Mouse (Mus musculus): ENCODE measurements around the gene Cd101. TPM values are rescaled to one million over a fixed set of nuclear protein-coding genes. Genes with fewer than 3 reads are reported as not detected.

The Cd101 gene
- polyA plus RNA-seq, 2 experiments from 2014 or later = 19.4 to 43.3 TPM

DNA sequence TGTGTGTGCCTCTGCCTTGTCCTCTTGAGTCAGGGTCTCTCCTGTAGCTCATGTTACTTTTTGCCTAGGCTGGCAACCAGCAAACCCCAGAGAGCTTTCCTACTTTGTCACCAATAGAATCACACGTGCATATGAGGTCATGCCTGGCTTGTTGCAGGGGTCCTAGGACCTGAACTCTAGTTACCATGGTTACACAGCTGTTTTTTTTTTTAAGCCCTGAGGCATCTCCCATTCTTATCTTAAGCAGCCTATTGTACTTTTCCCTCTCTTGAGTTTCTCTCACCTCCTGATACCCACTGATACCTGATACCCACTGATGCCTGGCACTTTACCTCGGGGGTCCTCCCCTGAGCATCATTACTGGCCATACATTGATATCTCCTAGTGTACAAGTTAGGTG is 29.6 kb downstream of the Cd101 start:
- ATAC-seq = no peak

DNA sequence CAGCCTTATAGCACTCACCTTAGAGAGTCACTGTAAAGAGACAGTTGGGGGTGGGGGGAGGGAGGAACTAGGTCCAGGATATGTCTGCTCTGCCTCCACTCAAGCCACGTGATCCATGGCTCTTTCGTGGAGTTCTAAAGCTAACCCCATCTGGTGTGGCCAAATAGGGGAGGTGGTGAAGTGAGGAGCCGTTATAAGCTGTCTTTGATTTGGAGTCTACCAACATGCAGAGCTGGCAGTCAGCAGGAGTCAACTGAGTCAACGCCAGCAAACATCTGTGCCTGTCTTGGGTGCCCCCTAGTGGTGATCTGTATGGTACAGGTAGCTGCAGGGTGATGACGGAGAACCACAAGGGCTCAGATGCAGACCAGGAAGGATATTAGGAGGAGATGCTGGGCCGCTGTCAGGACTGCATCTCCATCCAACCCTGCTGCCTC is 30.4 kb downstream of the Cd101 start:
- peak; percentile 97 for ATAC-seq

DNA sequence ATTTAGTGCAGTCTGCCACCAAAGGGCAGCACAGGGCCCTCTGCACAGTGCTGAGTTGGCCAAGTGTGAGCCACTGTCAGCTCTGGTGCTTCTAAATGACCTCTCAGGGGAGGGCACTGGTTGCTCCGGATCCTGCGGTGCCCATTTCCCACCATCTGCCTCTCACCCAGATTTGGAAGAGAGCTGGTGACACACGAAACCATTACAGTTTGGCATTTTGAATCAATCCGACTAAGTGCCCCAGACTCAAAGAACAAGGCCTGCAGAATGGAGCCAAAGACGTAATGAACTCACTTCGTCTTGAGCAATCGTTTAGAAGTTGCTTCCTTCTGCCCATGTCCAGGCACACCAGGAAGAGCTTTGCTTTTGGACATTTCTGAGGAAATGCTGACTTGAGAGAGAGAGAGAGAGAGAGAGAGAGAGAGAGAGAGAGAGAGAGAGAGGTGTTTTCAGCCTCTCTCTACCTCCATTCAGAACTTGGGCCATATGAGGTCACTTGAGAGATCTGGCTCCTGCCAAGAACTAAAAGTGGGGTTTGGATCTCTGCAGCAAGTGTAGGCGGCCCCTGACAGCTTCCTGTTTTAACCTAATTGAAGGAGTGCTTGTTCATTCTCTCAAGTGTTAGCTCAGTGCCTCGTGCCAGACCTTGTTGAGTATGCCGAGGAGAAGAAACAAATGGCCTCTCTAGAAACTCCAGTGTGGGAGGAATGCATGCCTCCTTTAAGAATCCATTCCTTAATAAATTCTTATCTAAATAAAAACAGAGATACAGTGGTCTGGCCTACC is 31.4 kb downstream of the Cd101 start:
- ATAC-seq = no peak

DNA sequence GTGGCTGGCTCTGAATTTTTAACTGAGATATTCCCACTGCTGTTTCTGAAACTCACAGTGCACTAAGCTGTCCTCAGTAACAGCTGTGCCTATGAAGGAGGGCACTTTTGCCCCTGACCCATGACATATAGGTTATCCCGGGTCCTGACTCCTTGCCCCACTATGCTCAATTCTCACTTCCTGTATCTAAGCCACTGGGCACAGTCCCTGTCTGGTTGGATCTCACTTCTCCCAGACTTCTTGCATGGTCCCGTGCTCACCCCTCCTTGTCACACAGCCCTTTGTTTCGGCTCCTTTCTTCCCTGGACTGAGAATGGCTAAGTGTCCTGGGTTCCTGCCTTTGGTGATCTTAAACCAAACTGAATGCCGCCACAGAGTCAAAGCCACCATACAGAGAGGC is 35.1 kb downstream of the Cd101 start:
- ATAC-seq = no peak

DNA sequence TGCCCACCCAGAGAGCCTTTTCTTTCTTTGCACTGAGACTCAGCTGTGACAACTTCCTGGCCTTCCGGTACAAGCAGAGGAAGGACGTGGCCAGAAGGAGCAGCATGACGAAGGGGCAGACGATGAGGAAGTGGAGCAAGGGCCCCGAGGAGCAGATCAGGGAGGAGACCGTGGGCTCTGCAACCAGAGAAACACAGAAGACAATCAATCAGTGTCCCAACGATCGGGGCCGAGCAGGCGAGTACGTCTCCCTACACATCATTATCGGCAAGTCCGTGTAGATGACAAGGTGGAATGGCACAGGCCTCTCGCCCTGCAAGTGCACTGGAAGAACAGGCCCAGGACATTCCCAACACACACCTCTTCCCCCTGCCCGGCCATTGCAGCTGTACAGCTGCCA is 35.6 kb downstream of the Cd101 start:
- peak; percentile 58 for ATAC-seq

GRCm38 (mm10) chr3:100993158-100993557 is 36.2 kb downstream of the Cd101 start:
- no peak for ATAC-seq

DNA sequence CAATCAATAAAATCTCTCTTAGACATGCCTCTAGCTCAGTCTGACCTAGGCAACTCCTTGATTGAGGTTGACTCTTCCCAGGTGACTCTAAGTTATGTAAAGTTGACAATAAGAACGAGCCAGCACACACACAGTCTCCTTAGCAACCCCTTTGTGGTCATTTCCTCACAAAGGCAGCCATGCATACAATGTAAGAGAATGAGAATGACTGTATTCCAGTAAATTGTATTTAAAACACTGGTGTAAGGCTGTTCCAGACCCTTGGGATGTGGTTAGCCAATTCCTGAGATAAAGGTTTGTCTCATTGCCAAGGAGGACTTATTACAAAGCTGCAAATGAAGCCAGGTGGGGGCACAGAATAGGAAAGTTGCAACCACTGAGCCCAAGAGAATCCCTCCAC is 39.1 kb downstream of the Cd101 start:
- no peak for ATAC-seq

- ATAC-seq = no peak
Measured at GRCm38 (mm10) chr3:100989417-100989816, 39.9 kb downstream of the Cd101 start.

- ATAC-seq = no peak
Measured at GRCm38 (mm10) chr3:100979290-100979689, 50.1 kb downstream of the Cd101 start.

GRCm38 (mm10) chr3:100973906-100974305 is 55.5 kb downstream of the Cd101 start:
- peak; percentile 26 for ATAC-seq

DNA sequence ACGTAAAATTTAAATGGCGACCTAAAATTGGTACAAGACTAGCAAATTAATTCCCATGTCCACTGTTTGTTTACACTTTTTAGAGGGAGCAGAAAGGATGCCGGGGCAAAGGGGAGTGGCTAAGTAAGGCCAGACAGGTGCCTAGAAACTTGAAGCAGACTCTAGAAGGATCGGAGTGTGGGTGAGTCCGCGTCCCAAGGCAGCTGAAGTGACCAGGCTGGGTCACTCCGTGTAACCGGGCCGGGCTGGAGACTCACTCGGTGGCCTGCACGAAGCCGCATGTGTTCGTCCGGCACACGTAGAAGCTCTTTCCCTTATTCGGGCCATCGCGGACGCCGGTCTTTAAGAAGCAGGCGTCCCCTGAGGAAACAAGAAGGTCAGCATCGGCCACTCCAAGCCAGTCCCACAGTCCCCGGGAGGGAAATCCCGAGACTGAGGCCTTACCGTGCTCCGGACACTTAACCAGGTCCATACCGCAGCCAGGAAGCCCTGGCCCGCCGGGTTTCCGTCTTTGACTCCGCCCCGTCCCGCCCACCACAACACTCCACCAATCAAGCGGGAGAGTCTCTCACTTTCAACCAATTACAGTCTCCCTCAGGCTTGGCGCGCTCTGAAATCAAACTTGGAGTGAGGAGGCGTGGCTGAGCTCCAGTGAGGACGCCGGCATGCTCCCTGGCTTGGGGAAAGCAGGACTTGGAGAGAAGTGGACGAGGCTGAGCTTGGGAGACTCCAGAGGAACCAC is 60.0 kb downstream of the Cd101 start, which contains the start of gene Ttf2:
Ttf2 (minus strand) TSS at position 488 of the 742 bp plus-strand sequence.
- ATAC-seq = peak; percentile 100

- ATAC-seq = peak; percentile 47
Measured at GRCm38 (mm10) chr3:100963849-100964542, 65.4 kb downstream of the Cd101 start.

- no peak for ATAC-seq
Measured at GRCm38 (mm10) chr3:100961501-100961900, 67.9 kb downstream of the Cd101 start.

GRCm38 (mm10) chr3:100961007-100961406 is 68.3 kb downstream of the Cd101 start:
- ATAC-seq = no peak

DNA sequence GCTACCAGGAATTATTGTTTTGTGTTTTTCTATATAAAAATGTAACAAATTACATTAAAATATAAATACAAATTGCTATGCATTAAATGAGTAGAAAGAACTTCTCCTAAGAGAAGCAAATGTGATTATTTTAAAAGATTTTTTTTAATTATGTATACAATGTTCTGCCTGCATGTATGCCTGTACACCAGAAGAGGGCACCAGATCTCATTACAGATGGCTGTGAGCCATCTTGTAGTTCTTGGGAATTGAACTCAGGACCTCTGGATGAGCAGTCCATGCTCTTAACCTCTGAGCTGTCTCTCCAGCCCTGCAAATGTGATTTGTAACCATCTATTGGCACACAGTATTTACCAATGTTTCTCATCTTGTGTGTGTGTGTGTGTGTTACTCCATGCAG is 74.7 kb downstream of the Cd101 start:
- no peak for ATAC-seq

DNA sequence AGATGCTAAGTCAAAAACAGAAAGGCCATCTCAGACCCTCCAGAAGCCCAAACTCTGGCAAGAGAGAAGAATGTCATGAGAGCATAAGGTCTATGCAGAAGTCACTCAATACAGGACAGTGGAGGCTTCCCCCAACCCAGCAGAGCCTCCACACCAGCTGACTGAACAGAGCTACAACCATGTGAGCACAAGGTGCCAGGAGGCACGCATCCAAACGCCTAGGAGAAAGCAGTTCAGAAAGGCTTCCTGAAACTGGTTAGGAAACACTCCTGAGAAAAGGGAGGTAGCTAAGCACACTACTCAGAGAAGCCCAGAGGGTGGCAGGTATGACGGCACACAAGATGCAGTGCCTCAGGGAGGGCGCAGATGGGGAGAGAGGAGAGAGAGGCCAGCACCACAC is 77.8 kb downstream of the Cd101 start:
- ATAC-seq = no peak

- ATAC-seq = no peak
Measured at GRCm38 (mm10) chr3:100947286-100947685, 82.1 kb downstream of the Cd101 start.

Other genes starting within 250 kb of the Cd101 start
- gene Vtcn1, start 204.1 kb downstream of the Cd101 start, polyA plus RNA-seq (2017; shearing (Covaris generic)) = not detected
- gene Trim45, start 107.4 kb downstream of the Cd101 start, polyA plus RNA-seq (2017; shearing (Covaris generic)) = 1 to 10 TPM in 1 of 2 experiments, under 1 TPM in 1; 0.91 to 2.2 TPM
- 10 to 100 TPM; 12.8 to 19.0 TPM for gene Ttf2, start 59.9 kb downstream of the Cd101 start, polyA plus RNA-seq (2017; shearing (Covaris generic))
- gene Ptgfrn, start 80.7 kb upstream of the Cd101 start, polyA plus RNA-seq (2017; shearing (Covaris generic)) = 1 to 10 TPM in 1 of 2 experiments, under 1 TPM in 1; 0.73 to 1.0 TPM